Mouse (Mus musculus) liver, adult 2 months (tissue): ENCODE results near the gene Nat8f1. TPM values are rescaled to one million over a fixed set of nuclear protein-coding genes. Genes with fewer than 3 reads are reported as not detected.
"Not testable (repeated sequence)": the region's sequence is repeated elsewhere in the genome, so short reads cannot be mapped to it uniquely, and the experiment has no call there.

ENCODE experiments used
- DNase-seq: peaks from one replicate; pipeline ENCODE4 v3.0.0-alpha.2; 2011; ENCODE audit warnings: low read depth, low spot score; ENCODE audit errors: extremely low read depth
- H3K27ac ChIP-seq: fragments of 200-500 bp; replicated peaks from 2 replicates; pipeline ENCODE4 v1.5.1; 2012; ENCODE audit warnings: low read depth, mild to moderate bottlenecking, control low read depth, inconsistent platforms, low read length; ENCODE audit not compliant: insufficient read depth
- H3K27me3 ChIP-seq: fragments of 200-500 bp; 2 replicates; pipeline ENCODE4 v1.6.1; 2012; ENCODE audit warnings: mild to moderate bottlenecking, moderate library complexity, low read length, inconsistent platforms; ENCODE audit not compliant: control insufficient read depth, insufficient read depth
- H3K36me3 ChIP-seq: fragments of 200-500 bp; 2 replicates; pipeline ENCODE4 v1.6.1; 2012; ENCODE audit warnings: low read length, inconsistent platforms; ENCODE audit not compliant: control insufficient read depth, insufficient read depth
- H3K4me1 ChIP-seq: fragments of 200-500 bp; 2 replicates; pipeline ENCODE4 v1.6.1; 2011; ENCODE audit warnings: low read length; ENCODE audit not compliant: control insufficient read depth, insufficient read depth
- H3K4me3 ChIP-seq: fragments of 200-500 bp; 2 replicates; pipeline ENCODE4 v1.5.1; 2011; ENCODE audit warnings: low read depth, mild to moderate bottlenecking, control low read depth, low read length, moderate library complexity; ENCODE audit not compliant: insufficient read depth
- H3K79me2 ChIP-seq: fragments of 200-500 bp; 2 replicates; pipeline ENCODE4 v1.6.1; 2012; ENCODE audit warnings: inconsistent platforms, mild to moderate bottlenecking, low read length, moderate library complexity; ENCODE audit not compliant: control insufficient read depth, insufficient read depth
- H3K9ac ChIP-seq: fragments of 200-500 bp; 2 replicates; pipeline ENCODE4 v1.6.1; 2012; ENCODE audit warnings: low read depth, mild to moderate bottlenecking, control low read depth, inconsistent platforms, low read length
- CTCF ChIP-seq: fragments of 200-500 bp; IDR thresholded peaks from 2 replicates; pipeline ENCODE4 v1.5.1; 2011; ENCODE audit warnings: low read depth, low read length, control low read depth
- POLR2A ChIP-seq: fragments of 200-500 bp; IDR thresholded peaks from 2 replicates; pipeline ENCODE4 v1.6.1; 2011; ENCODE audit warnings: low read length, control low read depth; ENCODE audit not compliant: insufficient read depth; ENCODE audit errors: extremely low read depth
- WGBS: fragments of 180-500 bp; shearing (Covaris S2); methylation state at CpG from one replicate; pipeline ENCODE4 v1.1.7; 2018; 5-methylcytosine and 5-hydroxymethylcytosine counted together
- polyA plus RNA-seq: library from polyadenylated mRNA; depleted of rRNA; stranded (reverse); fragments of >200 nt; gene quantifications from 2 replicates; pipeline ENCODE4 v1.2.3, GENCODE M21; 2012
- total RNA-seq: library from RNA; depleted of rRNA; stranded (reverse); fragments of >200 nt; gene quantifications from 2 replicates; pipeline ENCODE4 v1.2.3, GENCODE M21; 2014

Nat8f1 gene
- total and polyA plus RNA-seq, 2 experiments, result 390 to 627 TPM

GRCm38 (mm10) chr6:85915141-85915538, 347 bp downstream of the Nat8f1 start:
- TF ChIP-seq POLR2A (no peak), CTCF (no peak)
- H3K9ac ChIP-seq, result peak overlapping the region; percentile 94
- under 1% methylated on average over 11 of the region's 11 CpGs for WGBS
- peaks cover 12% of the 10 kb centered on the region for H3K36me3 ChIP-seq
- H3K4me1 ChIP-seq, result peaks cover 23% of the 10 kb centered on the region
- H3K27me3 ChIP-seq, result no peaks in the 10 kb centered on the region
- H3K27ac ChIP-seq, result peak overlapping the region; percentile 99
- peak overlapping the region; percentile 61 for H3K4me3 ChIP-seq
- no peak for DNase-seq
- H3K79me2 ChIP-seq, result peaks cover 5% of the 10 kb centered on the region; the same call in 1 of the 2 replicates

GRCm38 (mm10) chr6:85911587-85911986, 3.9 kb downstream of the Nat8f1 start, which contains the start of gene Tprkb:
TSS of gene Tprkb (plus strand) at chr6:85911865.
- TF ChIP-seq POLR2A, result no peak
- no peak for TF ChIP-seq CTCF
- H3K36me3 ChIP-seq, result peaks cover 16% of the 10 kb centered on the region
- peaks cover 45% of the 10 kb centered on the region for H3K4me1 ChIP-seq
- H3K27me3 ChIP-seq, result no peaks in the 10 kb centered on the region
- peak within 1 kb of the TSS; percentile 69 for H3K27ac ChIP-seq
- WGBS, result 65% methylated on average over 3 of the region's 3 CpGs
- H3K4me3 ChIP-seq, result peak within 1 kb of the TSS; percentile 26; the same call in 1 of the 2 replicates
- H3K79me2 ChIP-seq, result peaks cover 5% of the 10 kb centered on the region; the same call in 1 of the 2 replicates
- DNase-seq, result peak; percentile 49
- H3K9ac ChIP-seq, result peak within 1 kb of the TSS; percentile 56

- peaks cover 16% of the 10 kb centered on the region for H3K36me3 ChIP-seq
- H3K4me3 ChIP-seq, result no peak overlapping the region
- peak; percentile 77 for DNase-seq
- 88% methylated on average over 1 of the region's 1 CpGs for WGBS
- H3K9ac ChIP-seq, result no peak overlapping the region; the same call in 1 of the 2 replicates
- H3K27ac ChIP-seq, result peak overlapping the region; percentile 77
- no peaks in the 10 kb centered on the region for H3K27me3 ChIP-seq
- H3K4me1 ChIP-seq, result peaks cover 45% of the 10 kb centered on the region
- TF ChIP-seq CTCF (no peak), POLR2A (no peak)
- H3K79me2 ChIP-seq, result peaks cover 4% of the 10 kb centered on the region; the same call in 1 of the 2 replicates
These were observed 5.8 kb downstream of the Nat8f1 start for GRCm38 (mm10) chr6:85909704-85910103.

GRCm38 (mm10) chr6:85908341-85908740, 7.1 kb downstream of the Nat8f1 start:
- Histone ChIP-seq H3K4me3 (no peak overlapping the region), H3K36me3 (peaks cover 13% of the 10 kb centered on the region), H3K9ac (peak overlapping the region; percentile 46; the same call in 1 of the 2 replicates), H3K79me2 (no peaks in the 10 kb centered on the region; the same call in 1 of the 2 replicates), H3K27ac (peak overlapping the region; percentile 88), H3K4me1 (peaks cover 45% of the 10 kb centered on the region), H3K27me3 (no peaks in the 10 kb centered on the region)
- WGBS, result 22% methylated on average over 3 of the region's 3 CpGs
- TF ChIP-seq CTCF (no peak), POLR2A (no peak)
- DNase-seq, result peak; percentile 93

- H3K4me1 ChIP-seq, result peaks cover 45% of the 10 kb centered on the region
- peak overlapping the region; percentile 88 for H3K27ac ChIP-seq
- not testable (repeated sequence) for H3K4me3 ChIP-seq, H3K27me3 ChIP-seq, H3K79me2 ChIP-seq
- peaks cover 13% of the 10 kb centered on the region for H3K36me3 ChIP-seq
- WGBS, result 21% methylated on average over 2 of the region's 2 CpGs
- peak; percentile 86 for DNase-seq
- H3K9ac ChIP-seq, result peak overlapping the region; percentile 42
These were observed 8.6 kb downstream of the Nat8f1 start for GRCm38 (mm10) chr6:85906911-85907351.

GRCm38 (mm10) chr6:85904642-85905061, 10.8 kb downstream of the Nat8f1 start, which contains the start of gene Nat8f4:
TSS of gene Nat8f4 (minus strand) at chr6:85904884.
- peak; percentile 51 for DNase-seq
- Histone ChIP-seq H3K27ac (peak within 1 kb of the TSS; percentile 85), H3K4me3 (peak within 1 kb of the TSS; percentile 82), H3K4me1 (peaks cover 25% of the 10 kb centered on the region), H3K9ac (peak within 1 kb of the TSS; percentile 96)
- H3K27me3 ChIP-seq, H3K36me3 ChIP-seq, H3K79me2 ChIP-seq: not testable (repeated sequence)
- peak; percentile 72 for TF ChIP-seq CTCF
- WGBS, result 10% methylated on average over 20 of the region's 20 CpGs
